Mouse (Mus musculus) embryonic fibroblast, embryonic 13.5 days (primary cell): Measurements from ENCODE around the gene Capzb. TPM values are rescaled to one million over a fixed set of nuclear protein-coding genes. Genes with fewer than 3 reads are reported as not detected.

ENCODE experiments used
- H3K27ac ChIP-seq: 2 replicates; pipeline ENCODE4 v1.5.1; 2012; ENCODE audit warnings: low read length, control low read depth, inconsistent platforms; ENCODE audit not compliant: insufficient read depth
- H3K4me1 ChIP-seq: 2 replicates; pipeline ENCODE4 v1.6.1; 2011; ENCODE audit warnings: low read length; ENCODE audit not compliant: control insufficient read depth, insufficient read depth
- H3K4me3 ChIP-seq: 2 replicates; pipeline ENCODE4 v1.5.1; 2011; ENCODE audit warnings: mild to moderate bottlenecking, control low read depth, low read length; ENCODE audit not compliant: insufficient read depth
- CTCF ChIP-seq: IDR thresholded peaks from 2 replicates; pipeline ENCODE4 v1.5.1; 2011; ENCODE audit warnings: mild to moderate bottlenecking, control low read depth, low read length, moderate library complexity, borderline replicate concordance; ENCODE audit not compliant: insufficient read depth
- POLR2A ChIP-seq: IDR thresholded peaks from 2 replicates; pipeline ENCODE4 v1.6.1; 2011; ENCODE audit warnings: low read depth, mild to moderate bottlenecking, control low read depth, low read length, moderate library complexity
- polyA plus RNA-seq: library from polyadenylated mRNA; stranded (reverse); fragments of >200 nt; gene quantifications from 2 replicates; pipeline ENCODE4 v1.2.4, GENCODE M21; 2011; ENCODE audit warnings: low read depth; ENCODE audit not compliant: missing spikeins, insufficient read length

Gene Capzb
- polyA plus RNA-seq, 1 experiment, result 355 TPM

DNA sequence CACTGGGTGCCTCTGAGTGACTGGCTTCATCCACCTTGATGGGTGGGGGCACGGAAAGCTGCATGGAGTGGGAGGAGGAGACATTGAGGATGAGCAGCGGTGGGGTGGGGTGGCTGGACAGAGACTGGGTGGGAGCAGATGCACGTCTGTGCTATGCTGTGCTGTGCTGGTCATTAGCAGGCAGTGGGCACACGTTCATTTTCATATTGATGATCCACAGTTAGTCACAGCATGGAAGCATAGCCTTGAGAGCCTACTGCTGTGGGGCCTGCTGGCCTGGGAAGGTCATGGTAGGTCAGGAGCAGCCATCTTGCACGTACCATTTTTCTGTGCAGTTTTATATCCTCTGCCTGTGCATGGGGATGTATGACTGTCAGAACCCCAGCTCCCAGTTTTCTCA, 56.0 kb downstream of the Capzb start:
- TF ChIP-seq POLR2A (no peak), CTCF (no peak)
- Histone ChIP-seq H3K4me3 (no peak overlapping the region), H3K27ac (no peak overlapping the region), H3K4me1 (peaks cover 52% of the 10 kb centered on the region)

DNA sequence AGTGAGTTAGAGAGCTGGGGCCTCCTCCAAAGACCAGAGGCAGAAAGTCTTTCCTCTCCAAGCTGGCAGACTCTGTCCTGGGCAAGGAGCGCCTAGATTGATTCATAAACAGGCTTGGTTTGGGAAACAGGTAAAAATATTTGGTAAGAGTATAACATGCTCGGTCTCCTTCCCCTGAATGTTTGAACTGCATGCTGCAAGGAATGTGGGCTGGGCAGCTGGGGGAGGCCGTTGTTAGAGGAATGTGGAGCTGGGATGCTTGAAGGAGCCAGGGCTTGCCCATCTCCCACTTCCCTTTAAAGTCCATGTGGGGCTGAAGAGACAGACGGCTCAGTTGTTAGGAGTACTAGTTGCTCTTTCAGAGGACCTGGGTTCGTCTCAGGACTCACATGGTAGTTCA, 57.3 kb downstream of the Capzb start:
- no peak overlapping the region for H3K4me3 ChIP-seq
- TF ChIP-seq POLR2A (no peak), CTCF (no peak)
- H3K27ac ChIP-seq, result peak overlapping the region; percentile 57
- peaks cover 52% of the 10 kb centered on the region for H3K4me1 ChIP-seq

DNA sequence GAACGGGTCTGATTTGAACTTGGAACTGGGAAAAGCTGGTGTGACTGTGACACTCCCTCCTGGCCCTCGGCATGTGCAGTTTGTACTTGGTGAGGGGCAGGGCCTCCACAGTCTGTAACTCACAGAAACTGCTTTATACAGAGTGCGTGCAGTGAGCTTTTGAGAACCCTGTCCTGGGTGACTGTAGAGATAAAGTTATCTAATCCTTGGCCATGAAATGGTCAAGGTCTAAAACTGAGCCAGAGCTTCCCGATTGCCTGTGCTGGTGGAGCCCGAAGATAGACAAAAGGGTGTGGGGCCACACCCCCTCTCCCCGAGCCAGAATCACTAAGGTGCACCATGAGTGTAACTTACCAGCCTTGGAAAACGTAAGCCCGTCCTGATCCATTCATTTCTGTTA, 58.2 kb downstream of the Capzb start:
- no peak for TF ChIP-seq CTCF
- TF ChIP-seq POLR2A, result no peak
- H3K27ac ChIP-seq, result peak overlapping the region; percentile 57
- H3K4me1 ChIP-seq, result peaks cover 58% of the 10 kb centered on the region
- no peak overlapping the region for H3K4me3 ChIP-seq

DNA sequence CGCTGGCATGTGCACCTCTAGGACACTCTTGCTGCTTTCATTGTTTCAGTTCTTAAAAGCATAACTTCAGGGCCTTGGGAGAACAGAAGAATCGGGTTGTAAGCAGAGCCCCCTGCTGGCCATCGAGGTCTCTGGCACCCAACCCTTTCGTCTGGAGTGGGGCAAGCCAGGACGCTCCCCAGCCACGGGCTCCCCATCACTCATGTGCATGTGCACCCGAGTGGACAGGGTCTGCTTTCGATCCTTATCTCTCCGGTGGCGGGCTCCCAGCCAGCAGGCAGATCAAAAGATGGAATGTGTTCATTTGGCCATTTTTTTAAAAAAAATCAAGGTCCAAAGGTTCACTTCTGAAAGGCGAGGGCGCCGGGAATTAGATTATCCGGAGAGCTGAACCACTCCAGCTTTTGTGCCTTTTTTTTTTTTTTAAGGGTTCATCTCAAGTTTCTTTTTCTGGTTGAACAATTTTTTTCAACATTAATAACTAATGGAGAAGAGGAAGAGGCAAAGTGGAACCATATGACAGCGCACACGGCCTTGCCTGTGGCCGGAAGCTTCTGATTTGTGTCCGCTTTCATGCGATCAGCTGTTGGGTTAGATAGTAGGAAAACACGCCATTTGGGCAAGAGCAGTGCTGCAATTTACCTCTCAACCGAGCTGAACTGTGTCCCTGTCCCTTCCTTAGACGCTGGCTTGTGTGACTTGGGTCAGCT, 59.5 kb downstream of the Capzb start:
- no peak for TF ChIP-seq POLR2A
- peak; percentile 67 for TF ChIP-seq CTCF
- Histone ChIP-seq H3K4me3 (no peak overlapping the region), H3K4me1 (peaks cover 51% of the 10 kb centered on the region), H3K27ac (peak overlapping the region; percentile 57)

DNA sequence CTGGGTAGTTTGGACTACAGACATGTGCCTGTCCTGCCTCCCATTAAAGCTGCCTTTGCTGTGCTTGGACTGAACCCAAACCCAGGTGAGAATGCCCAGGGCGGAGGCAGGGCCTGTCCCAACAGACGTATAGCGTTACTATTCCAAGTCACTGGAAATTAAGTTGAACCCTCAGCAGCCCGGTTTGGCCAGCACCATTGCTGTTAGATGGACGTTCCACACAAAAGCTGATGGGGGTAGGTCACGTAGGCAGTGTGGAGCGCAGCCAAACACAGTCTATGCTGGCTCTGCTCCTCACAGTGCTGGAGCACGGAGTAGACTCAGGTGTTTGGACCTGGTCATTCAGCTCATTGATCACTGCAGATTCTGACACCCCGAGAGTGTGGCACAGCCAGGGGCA, 60.5 kb downstream of the Capzb start:
- peaks cover 48% of the 10 kb centered on the region for H3K4me1 ChIP-seq
- H3K27ac ChIP-seq, result no peak overlapping the region; the same call in 1 of the 2 replicates
- TF ChIP-seq POLR2A (no peak), CTCF (no peak)

DNA sequence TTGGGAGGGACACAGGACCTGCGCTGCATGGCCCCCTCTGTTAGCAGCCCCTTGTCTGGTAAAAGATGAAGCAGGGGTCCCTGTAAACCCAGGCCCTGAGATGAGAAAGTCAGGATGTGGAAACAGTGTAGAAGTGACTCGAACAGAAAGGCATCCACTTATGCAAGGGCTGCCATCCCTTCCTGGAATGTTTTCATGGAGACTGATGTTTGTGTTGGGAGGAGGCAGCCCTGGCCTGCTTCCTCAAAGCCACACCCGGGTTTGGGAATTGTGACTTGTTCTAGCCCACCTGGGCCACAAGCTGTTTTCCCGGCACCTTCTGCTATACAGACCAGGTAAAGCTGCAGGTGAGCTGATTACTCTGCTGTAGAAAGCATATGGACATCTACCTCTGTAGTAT, 63.4 kb downstream of the Capzb start:
- no peak overlapping the region for H3K4me3 ChIP-seq
- TF ChIP-seq CTCF (no peak), POLR2A (no peak)
- peak overlapping the region; percentile 41 for H3K27ac ChIP-seq
- H3K4me1 ChIP-seq, result peaks cover 39% of the 10 kb centered on the region

More for the DNA sequence above, 60.5 kb downstream of the Capzb start:
- no peak overlapping the region for H3K4me3 ChIP-seq

DNA sequence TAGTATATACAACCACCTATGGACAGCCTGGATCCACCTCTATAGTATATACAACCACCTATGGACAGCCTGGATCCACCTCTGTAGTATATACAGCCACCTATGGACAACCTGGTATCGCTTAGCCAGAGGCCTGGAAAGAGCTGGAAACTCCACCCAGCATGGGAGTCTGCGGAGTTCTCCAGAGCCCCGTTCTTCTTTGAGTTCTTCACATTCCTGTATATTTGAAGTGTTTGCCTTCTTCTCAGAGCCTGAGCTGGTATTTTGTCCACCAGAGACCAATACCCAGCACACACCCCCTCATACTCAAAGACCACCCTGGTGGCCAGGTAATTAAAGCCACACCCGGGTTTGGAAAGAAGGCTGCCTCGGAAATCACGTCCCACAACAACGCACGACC, 64.0 kb downstream of the Capzb start:
- Histone ChIP-seq H3K27ac (peak overlapping the region; percentile 1; the same call in 1 of the 2 replicates), H3K4me3 (no peak overlapping the region), H3K4me1 (peaks cover 38% of the 10 kb centered on the region)
- TF ChIP-seq POLR2A, result no peak
- TF ChIP-seq CTCF, result no peak

DNA sequence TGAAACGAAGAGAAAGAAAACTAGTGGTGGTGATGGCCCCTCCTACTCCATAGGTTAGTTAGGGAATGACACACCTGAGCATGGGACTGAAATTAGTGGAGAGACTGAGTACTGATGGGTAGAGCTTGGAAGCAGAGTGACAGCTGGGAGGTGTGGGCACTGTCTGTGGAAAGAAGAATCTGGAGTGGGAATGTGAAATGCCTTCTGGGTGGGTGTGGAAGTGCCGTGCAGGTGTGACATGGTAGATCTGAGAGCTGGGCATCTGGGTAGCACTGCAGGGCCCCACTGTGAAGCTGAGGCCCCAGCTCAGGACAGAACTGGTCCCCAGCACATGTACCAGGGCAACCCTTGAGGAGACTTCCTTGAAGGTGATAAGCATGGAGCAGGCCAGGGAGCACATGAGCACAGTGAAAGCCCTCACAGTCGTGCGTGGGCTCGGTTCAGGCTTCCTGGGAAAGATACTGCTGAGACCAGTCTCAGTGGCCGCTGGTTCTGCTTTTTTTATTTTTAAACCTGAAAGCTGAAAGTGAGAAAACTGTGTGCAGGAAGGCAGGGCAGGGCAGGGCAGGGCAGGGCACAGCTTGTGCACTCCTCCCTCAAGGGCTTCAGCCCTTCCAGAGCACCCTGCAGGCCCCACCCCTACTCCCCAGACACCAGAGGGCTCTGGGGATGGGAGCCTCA, 66.1 kb downstream of the Capzb start:
- Histone ChIP-seq H3K27ac (peak overlapping the region; percentile 62), H3K4me3 (no peak overlapping the region), H3K4me1 (peaks cover 25% of the 10 kb centered on the region)
- TF ChIP-seq POLR2A, result no peak
- TF ChIP-seq CTCF, result no peak

DNA sequence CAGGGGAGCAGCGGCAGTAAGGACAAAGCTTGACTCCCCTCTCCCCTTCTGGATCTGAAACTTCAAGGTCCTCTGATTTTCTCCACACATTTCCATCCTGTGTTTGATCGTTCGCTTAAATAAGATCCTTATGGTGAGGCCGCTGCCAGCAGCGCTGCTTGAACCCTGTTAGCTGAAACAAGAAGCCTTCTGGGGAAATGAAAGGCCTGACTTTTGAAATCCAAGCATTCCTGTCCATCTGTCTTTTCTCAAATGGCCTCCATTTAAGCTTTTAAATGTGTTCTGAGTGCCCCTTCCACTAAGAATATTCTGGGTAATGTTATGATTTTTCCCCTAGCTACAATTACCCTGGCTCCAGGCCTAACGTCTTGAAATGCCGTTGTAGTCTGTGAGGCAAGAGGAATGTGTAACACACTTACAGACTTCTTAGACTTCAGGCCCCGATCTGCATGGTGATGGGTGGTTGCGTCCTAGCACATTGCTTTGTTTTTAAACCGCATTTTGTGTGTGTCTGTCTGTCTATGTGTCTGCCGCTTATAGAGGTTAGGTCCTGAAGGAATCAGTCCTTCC, 66.7 kb downstream of the Capzb start:
- Histone ChIP-seq H3K27ac (peak overlapping the region; percentile 62), H3K4me3 (no peak overlapping the region), H3K4me1 (peaks cover 25% of the 10 kb centered on the region)
- no peak for TF ChIP-seq CTCF
- TF ChIP-seq POLR2A, result no peak

DNA sequence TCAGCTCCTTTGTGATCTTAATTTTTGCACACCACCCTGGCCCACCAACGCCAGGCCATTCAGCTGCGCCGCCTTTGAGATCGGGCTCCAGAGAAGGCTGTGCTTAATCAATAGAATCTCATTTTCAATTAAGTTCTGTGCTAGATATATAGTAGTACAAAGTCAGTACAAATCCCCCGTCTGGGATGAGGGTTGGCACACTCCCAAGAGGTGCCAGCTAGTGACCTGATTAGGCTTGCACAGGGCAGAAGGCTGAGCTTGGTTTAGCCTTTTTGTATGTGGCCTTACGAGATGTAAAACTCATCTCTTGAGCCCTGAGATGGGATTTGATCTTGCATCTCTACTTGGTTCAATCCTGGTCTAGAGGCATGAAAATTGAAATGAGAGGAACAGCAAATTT, 70.3 kb downstream of the Capzb start:
- no peak overlapping the region for H3K4me3 ChIP-seq
- H3K27ac ChIP-seq, result no peak overlapping the region
- TF ChIP-seq CTCF (no peak), POLR2A (no peak)
- peaks cover 26% of the 10 kb centered on the region for H3K4me1 ChIP-seq
